Mouse (Mus musculus): Measurements from ENCODE around the gene H2-DMb1.

Gene H2-DMb1

GRCm38 (mm10) chr17:34193468-34193867 is 40.6 kb downstream of the H2-DMb1 start:
- in situ Hi-C loops (cut with MboI, MseI), result loop anchor here (10.0 kb wide), 2 partner anchors 239 to 509 kb away; partner anchors contain the start of genes B3galt4, Hnrnpm, Rps18 and Vps52

GRCm38 (mm10) chr17:34194723-34195122 is 41.9 kb downstream of the H2-DMb1 start:
- in situ Hi-C loops (cut with MboI, MseI), result loop anchor here (10.0 kb wide), 2 partner anchors 240 to 510 kb away; partner anchors contain the start of genes B3galt4, Hnrnpm, Rps18 and Vps52

GRCm38 (mm10) chr17:34196491-34196890 is 43.6 kb downstream of the H2-DMb1 start:
- in situ Hi-C loops (cut with MboI, MseI), result loop anchor here (10.0 kb wide), 2 partner anchors 242 to 512 kb away; partner anchors contain the start of genes B3galt4, Hnrnpm, Rps18 and Vps52

- in situ Hi-C loops (cut with MboI, MseI), result loop anchor here (10.0 kb wide), 2 partner anchors 242 to 512 kb away; partner anchors contain the start of genes B3galt4, Hnrnpm, Rps18 and Vps52
Measured at GRCm38 (mm10) chr17:34196941-34197894, 44.3 kb downstream of the H2-DMb1 start, which contains the start of gene Psmb8. Gene Psmb8 (plus strand): TSS chr17:34197721.

GRCm38 (mm10) chr17:34197904-34198520 is 45.1 kb downstream of the H2-DMb1 start:
- in situ Hi-C loops (cut with MboI, MseI), result loop anchor here (10.0 kb wide), 2 partner anchors 243 to 513 kb away; partner anchors contain the start of genes B3galt4, Hnrnpm, Rps18 and Vps52

DNA sequence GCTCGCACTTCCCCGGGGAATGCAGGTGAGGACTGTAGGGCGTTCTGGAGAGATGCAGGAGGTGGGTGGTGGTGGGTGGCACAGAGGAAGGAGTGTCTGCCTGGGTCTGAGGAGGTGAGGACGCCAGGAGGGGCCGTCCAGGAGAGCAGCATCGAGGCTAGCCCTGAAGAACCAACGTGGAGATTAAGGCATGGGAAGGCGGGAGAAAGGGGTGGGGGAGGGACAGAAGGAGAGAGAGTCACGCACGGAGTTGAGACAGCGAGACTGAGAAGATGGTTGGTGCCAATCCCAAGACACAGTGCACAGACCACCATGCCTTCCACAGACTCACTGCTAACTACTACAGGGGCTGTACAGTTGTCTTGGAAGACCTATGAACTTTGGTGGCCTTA is 45.6 kb downstream of the H2-DMb1 start:
- in situ Hi-C loops (cut with MboI, MseI), result loop anchor here (10.0 kb wide), 2 partner anchors 244 to 514 kb away; partner anchors contain the start of genes B3galt4, Hnrnpm, Rps18 and Vps52

GRCm38 (mm10) chr17:34199050-34199619 is 46.3 kb downstream of the H2-DMb1 start:
- in situ Hi-C loops (cut with MboI, MseI), result loop anchor here (10.0 kb wide), 2 partner anchors 244 to 514 kb away; partner anchors contain the start of genes B3galt4, Hnrnpm, Rps18 and Vps52

- in situ Hi-C loops (cut with MboI, MseI), result no loop called here
Measured at GRCm38 (mm10) chr17:34200047-34200446, 47.2 kb downstream of the H2-DMb1 start.

DNA sequence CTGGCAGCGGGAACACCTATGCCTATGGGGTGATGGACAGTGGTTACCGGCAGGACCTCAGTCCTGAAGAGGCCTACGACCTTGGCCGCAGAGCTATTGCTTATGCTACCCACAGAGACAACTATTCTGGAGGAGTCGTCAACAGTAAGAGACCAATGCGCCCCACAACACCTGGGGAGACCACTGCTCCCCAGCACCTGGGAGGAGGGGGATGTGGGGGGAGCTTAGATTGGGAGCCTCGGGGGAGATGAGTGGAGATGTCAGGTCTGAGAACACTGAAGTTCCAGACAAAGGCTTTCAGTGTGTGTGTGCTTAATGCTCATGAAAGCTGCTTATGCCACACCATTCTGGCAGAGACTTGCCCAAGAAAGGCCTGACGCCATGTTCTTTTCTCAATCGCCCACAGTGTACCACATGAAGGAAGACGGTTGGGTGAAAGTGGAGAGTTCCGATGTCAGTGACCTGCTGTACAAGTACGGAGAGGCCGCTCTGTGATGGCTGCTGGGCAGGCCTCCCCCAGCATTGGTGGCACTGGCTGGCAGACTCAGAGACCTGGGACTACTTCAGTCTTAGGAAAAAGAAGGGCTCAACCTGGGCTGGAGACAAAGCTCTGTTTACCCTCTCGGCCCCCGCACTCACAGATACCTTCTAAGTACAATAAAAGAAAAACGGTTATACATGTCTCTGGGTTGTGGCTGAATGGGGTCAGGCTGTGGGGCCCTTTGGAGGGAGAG is 48.1 kb downstream of the H2-DMb1 start:
- in situ Hi-C loops (cut with MboI, MseI), result no loop called here

- in situ Hi-C loops (cut with MboI, MseI), result no loop called here
Measured at GRCm38 (mm10) chr17:34201506-34202055, 48.7 kb downstream of the H2-DMb1 start.

DNA sequence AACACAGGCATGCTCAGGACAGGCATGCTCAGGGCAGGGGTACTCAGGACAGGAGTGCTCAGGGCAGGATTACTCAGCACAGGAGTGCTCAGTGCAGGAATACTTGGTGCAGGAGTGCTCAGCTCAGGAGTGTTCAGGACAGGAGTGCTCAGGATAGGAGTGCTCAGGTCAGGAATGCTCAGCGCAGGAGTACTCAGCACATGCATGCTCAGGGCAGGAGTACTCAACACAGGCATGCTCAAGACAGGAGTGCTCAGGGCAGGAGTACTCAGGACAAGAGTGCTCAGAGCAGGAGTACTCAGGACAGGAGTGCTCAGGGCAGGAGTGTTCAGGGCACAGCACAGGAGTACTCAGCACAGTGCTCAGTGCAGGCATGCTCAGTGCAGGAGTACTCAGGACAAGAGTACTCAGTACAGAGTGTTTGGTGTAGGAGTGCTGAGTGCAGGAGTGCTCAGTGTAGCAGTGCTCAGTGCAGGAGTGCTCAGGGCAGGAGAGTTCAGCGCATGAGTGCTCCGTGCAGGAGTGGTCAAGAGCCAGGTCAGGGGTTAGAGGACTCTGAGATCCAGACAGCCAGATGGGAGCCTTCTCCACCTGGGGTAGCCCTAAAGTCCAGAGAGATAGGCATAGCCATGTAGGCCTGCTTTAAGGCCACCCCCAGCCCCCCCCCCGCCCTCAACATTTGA is 50.0 kb downstream of the H2-DMb1 start:
- in situ Hi-C loops (cut with MboI, MseI), result no loop called here

- in situ Hi-C loops (cut with MboI, MseI), result no loop called here
Measured at GRCm38 (mm10) chr17:34203444-34203843, 50.6 kb downstream of the H2-DMb1 start, which contains the start of gene Tap2. Gene Tap2 (plus strand): TSS chr17:34203527.

DNA sequence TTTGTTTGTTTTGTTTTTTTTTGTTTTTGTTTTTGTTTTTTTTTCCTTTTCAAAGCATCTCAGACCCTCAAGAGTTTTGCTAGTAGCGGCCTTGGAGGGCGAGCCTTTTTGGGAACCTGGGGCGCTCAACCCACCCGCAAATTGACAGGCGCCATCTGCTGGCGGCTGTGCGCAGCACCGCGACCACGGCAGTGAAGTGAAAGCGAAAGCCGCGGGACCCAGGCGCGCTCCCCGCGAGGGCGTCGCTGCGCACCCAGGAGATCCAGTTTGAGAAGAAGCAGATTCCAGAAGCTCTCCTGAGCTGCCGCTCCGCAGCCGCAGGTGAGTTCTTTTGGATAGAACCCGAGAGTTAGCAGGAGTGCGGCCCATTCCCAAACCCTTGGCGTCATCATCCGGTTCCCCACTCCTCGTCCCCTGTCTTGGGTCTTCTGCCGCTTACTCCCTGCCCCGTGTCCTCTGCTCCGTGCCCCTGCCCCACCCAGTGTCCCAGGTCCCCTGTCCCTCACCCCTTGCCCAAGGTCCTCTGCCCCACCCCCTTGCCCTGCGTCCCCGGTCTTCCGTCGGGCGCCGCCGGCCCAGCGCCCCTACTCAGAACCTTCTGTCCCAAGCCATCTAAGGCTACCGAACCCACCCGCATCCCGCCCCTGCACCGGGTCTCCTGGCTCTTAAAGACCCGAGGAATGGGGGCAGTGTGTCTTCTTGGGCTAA is 51.6 kb downstream of the H2-DMb1 start:
- in situ Hi-C loops (cut with MboI, MseI), result no loop called here

- in situ Hi-C loops (cut with MboI, MseI), result no loop called here
Measured at GRCm38 (mm10) chr17:34205021-34205745, 52.3 kb downstream of the H2-DMb1 start.

- in situ Hi-C loops (cut with MboI, MseI), result no loop called here
Measured at GRCm38 (mm10) chr17:34205746-34206176, 52.9 kb downstream of the H2-DMb1 start.

GRCm38 (mm10) chr17:34206731-34207130 is 53.9 kb downstream of the H2-DMb1 start:
- in situ Hi-C loops (cut with MboI, MseI), result no loop called here

- in situ Hi-C loops (cut with MboI, MseI), result no loop called here
Measured at GRCm38 (mm10) chr17:34207456-34207855, 54.6 kb downstream of the H2-DMb1 start.

- in situ Hi-C loops (cut with MboI, MseI), result no loop called here
Measured at GRCm38 (mm10) chr17:34207866-34208265, 55.0 kb downstream of the H2-DMb1 start.

Measured in T-helper 2 cell (primary cell).